Mouse (Mus musculus) embryonic fibroblast, embryonic 13.5 days (primary cell): ENCODE measurements at regions not wholly inside any gene's neighbourhood (a gene's known extent, or its start where the extent isn't known, plus 50 kb on each side); places are given as distances from the start of the nearest gene placed in this dataset.

ENCODE experiments used
- H3K27ac ChIP-seq: 2 replicates; pipeline ENCODE4 v1.5.1; 2012; ENCODE audit warnings: low read length, control low read depth, inconsistent platforms; ENCODE audit not compliant: insufficient read depth
- H3K4me1 ChIP-seq: 2 replicates; pipeline ENCODE4 v1.6.1; 2011; ENCODE audit warnings: low read length; ENCODE audit not compliant: control insufficient read depth, insufficient read depth
- H3K4me3 ChIP-seq: 2 replicates; pipeline ENCODE4 v1.5.1; 2011; ENCODE audit warnings: mild to moderate bottlenecking, control low read depth, low read length; ENCODE audit not compliant: insufficient read depth
- CTCF ChIP-seq: IDR thresholded peaks from 2 replicates; pipeline ENCODE4 v1.5.1; 2011; ENCODE audit warnings: mild to moderate bottlenecking, control low read depth, low read length, moderate library complexity, borderline replicate concordance; ENCODE audit not compliant: insufficient read depth
- POLR2A ChIP-seq: IDR thresholded peaks from 2 replicates; pipeline ENCODE4 v1.6.1; 2011; ENCODE audit warnings: low read depth, mild to moderate bottlenecking, control low read depth, low read length, moderate library complexity

- H3K4me1 ChIP-seq: no peaks in the 10 kb centered on the region
- no peak for TF ChIP-seq POLR2A
- H3K27ac ChIP-seq: no peak overlapping the region
- H3K4me3 ChIP-seq: no peak overlapping the region
These were observed 51.8 kb upstream of the 1190002N15Rik start for GRCm38 (mm10) chr9:94589672-94590071.

GRCm38 (mm10) chr9:94604993-94605392 lies 64.7 kb upstream of the Slc9a9 start:
- no peak for TF ChIP-seq POLR2A
- TF ChIP-seq CTCF: no peak

GRCm38 (mm10) chr9:94606422-94606821 lies 63.3 kb upstream of the Slc9a9 start:
- H3K27ac ChIP-seq: no peak overlapping the region
- H3K4me3 ChIP-seq: no peak overlapping the region
- no peaks in the 10 kb centered on the region for H3K4me1 ChIP-seq
- no peak for TF ChIP-seq POLR2A
- no peak for TF ChIP-seq CTCF

More at GRCm38 (mm10) chr9:94604993-94605392, 64.7 kb upstream of the Slc9a9 start:
- Histone ChIP-seq H3K4me1 (no peaks in the 10 kb centered on the region), H3K4me3 (no peak overlapping the region), H3K27ac (no peak overlapping the region)

GRCm38 (mm10) chr9:94607011-94607749 lies 62.5 kb upstream of the Slc9a9 start:
- no peak overlapping the region for H3K4me3 ChIP-seq
- H3K4me1 ChIP-seq: no peaks in the 10 kb centered on the region
- H3K27ac ChIP-seq: no peak overlapping the region
- TF ChIP-seq CTCF: no peak
- no peak for TF ChIP-seq POLR2A

- Histone ChIP-seq H3K4me1 (no peaks in the 10 kb centered on the region), H3K27ac (no peak overlapping the region), H3K4me3 (no peak overlapping the region)
- TF ChIP-seq POLR2A (no peak), CTCF (no peak)
These were observed 62.0 kb upstream of the Slc9a9 start for GRCm38 (mm10) chr9:94607750-94608106.

- no peaks in the 10 kb centered on the region for H3K4me1 ChIP-seq
- H3K4me3 ChIP-seq: no peak overlapping the region
- TF ChIP-seq POLR2A: no peak
- TF ChIP-seq CTCF: no peak
These were observed 59.6 kb upstream of the Slc9a9 start for GRCm38 (mm10) chr9:94610101-94610500.

GRCm38 (mm10) chr9:94610600-94611337 lies 58.9 kb upstream of the Slc9a9 start:
- no peak for TF ChIP-seq POLR2A
- no peak for TF ChIP-seq CTCF
- no peak overlapping the region for H3K27ac ChIP-seq
- H3K4me3 ChIP-seq: no peak overlapping the region

More at GRCm38 (mm10) chr9:94610101-94610500, 59.6 kb upstream of the Slc9a9 start:
- no peak overlapping the region for H3K27ac ChIP-seq

GRCm38 (mm10) chr9:94613891-94614671 lies 55.6 kb upstream of the Slc9a9 start:
- no peak overlapping the region for H3K27ac ChIP-seq
- TF ChIP-seq CTCF: 0 out of 2 replicates have a peak, but pooled peaks have one; percentile 3
- no peak for TF ChIP-seq POLR2A
- no peak overlapping the region for H3K4me3 ChIP-seq
- no peaks in the 10 kb centered on the region for H3K4me1 ChIP-seq

More at GRCm38 (mm10) chr9:94610600-94611337, 58.9 kb upstream of the Slc9a9 start:
- no peaks in the 10 kb centered on the region for H3K4me1 ChIP-seq

- Histone ChIP-seq H3K4me1 (no peaks in the 10 kb centered on the region), H3K4me3 (no peak overlapping the region), H3K27ac (no peak overlapping the region)
- no peak for TF ChIP-seq CTCF
- no peak for TF ChIP-seq POLR2A
These were observed 54.5 kb upstream of the Slc9a9 start for GRCm38 (mm10) chr9:94615205-94615604.
